Mouse (Mus musculus) bone marrow macrophage, adult 2 months (primary cell): ENCODE data around the gene Slco1a5.

Source experiments
- CTCF ChIP-seq: IDR thresholded peaks from 2 replicates; pipeline ENCODE4 v1.5.1; 2012; ENCODE audit warnings: low read depth, mild to moderate bottlenecking, low read length, moderate library complexity
- POLR2A ChIP-seq: IDR thresholded peaks from 2 replicates; pipeline ENCODE4 v1.6.1; 2012; ENCODE audit warnings: mild to moderate bottlenecking, low read depth, low read length, borderline replicate concordance

GRCm38 (mm10) chr6:142185868-142186415 is 136.8 kb downstream of the Slco1a5 start:
- no peak for TF ChIP-seq CTCF
- no peak for TF ChIP-seq POLR2A
